Mouse (Mus musculus) stomach, embryonic 16.5 days (tissue): ENCODE measurements around the gene Klf13. TPM values are rescaled to one million over a fixed set of nuclear protein-coding genes. Genes with fewer than 3 reads are reported as not detected.

Experiments used
- ATAC-seq: fragments of 200-750 bp; cut with Nextera tagmentation; 2 replicates; pipeline ENCODE4 v1.8.0; 2017; ENCODE audit warnings: moderate number of reproducible peaks, moderate TSS enrichment; ENCODE audit not compliant: insufficient read depth, low FRiP score
- H3K27ac ChIP-seq: fragments of 300-500 bp; sonication (generic); 2 replicates; pipeline ENCODE4 v1.5.1; 2014; ENCODE audit warnings: low read length
- H3K27me3 ChIP-seq: fragments of 300-500 bp; sonication (generic); 2 replicates; pipeline ENCODE4 v1.6.1; 2014; ENCODE audit warnings: low read length, control low read depth, mixed read lengths; ENCODE audit not compliant: control insufficient read depth, insufficient read depth
- H3K36me3 ChIP-seq: fragments of 300-500 bp; sonication (generic); 2 replicates; pipeline ENCODE4 v1.6.1; 2014; ENCODE audit warnings: low read length; ENCODE audit not compliant: control insufficient read depth, insufficient read depth
- H3K4me1 ChIP-seq: fragments of 300-500 bp; sonication (generic); 2 replicates; pipeline ENCODE4 v1.6.1; 2014; ENCODE audit warnings: low read length, control low read depth, mixed read lengths; ENCODE audit not compliant: control insufficient read depth, insufficient read depth
- H3K4me2 ChIP-seq: fragments of 300-500 bp; sonication (generic); 2 replicates; pipeline ENCODE4 v1.6.1; 2014; ENCODE audit warnings: low read depth, low read length, mixed read lengths
- H3K4me3 ChIP-seq: fragments of 300-500 bp; sonication (generic); replicated peaks from 2 replicates; pipeline ENCODE4 v1.5.1; 2014; ENCODE audit warnings: mild to moderate bottlenecking, low read length
- H3K9ac ChIP-seq: fragments of 300-500 bp; sonication (generic); 2 replicates; pipeline ENCODE4 v1.6.1; 2014; ENCODE audit warnings: low read length
- H3K9me3 ChIP-seq: fragments of 300-500 bp; sonication (generic); replicated peaks from 2 replicates; pipeline ENCODE4 v1.6.1; 2016; ENCODE audit warnings: low read length, control low read depth; ENCODE audit not compliant: control insufficient read depth
- WGBS: fragments of 180-500 bp; shearing (Covaris S2); extraction: QIAGEN DNeasy Blood & Tissue Kit; methylation state at CpG from one replicate; pipeline ENCODE4 v1.1.7; 2014; 5-methylcytosine and 5-hydroxymethylcytosine counted together
- polyA plus RNA-seq: library from polyadenylated mRNA; unstranded; fragments of >200 nt; fragmentation: Nextera tagmentation; extraction: Ambion mirVana; gene quantifications from 2 replicates; pipeline ENCODE4 v1.2.1, GENCODE M21; 2015

Klf13 gene
- polyA plus RNA-seq, 1 experiment from 2014 or later: 30.8 TPM

DNA sequence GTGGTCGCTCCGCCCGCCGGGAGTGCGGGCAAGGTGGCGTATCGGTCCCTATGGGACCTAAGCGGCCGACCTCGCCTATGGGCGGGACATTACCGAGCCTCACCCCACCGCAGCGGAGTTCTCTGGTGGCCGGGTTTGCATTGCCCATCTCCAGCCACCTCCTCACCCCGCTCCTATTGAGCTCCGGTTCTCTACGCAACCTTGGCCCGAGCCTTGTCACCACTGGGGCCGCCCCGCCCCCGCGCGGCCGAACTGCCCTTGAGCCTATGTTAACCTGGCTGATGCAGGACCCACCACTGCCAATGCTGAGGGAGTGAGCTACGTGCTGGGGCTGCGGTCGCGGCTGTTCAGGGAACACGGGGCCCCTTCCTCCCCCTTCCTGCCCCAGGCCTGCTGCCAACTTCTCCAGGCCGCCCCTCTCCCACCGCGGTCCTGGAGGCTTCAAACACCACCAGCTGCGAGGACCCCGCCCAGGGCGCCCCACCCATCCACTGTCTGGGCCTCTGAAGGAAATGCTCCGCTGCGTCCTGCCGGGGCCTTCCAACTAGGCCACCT, 759 bp upstream of the Klf13 start:
- under 1% methylated on average over 39 of the region's 39 CpGs for WGBS
- Histone ChIP-seq H3K27ac (peak overlapping the region; percentile 99), H3K27me3 (no peaks in the 10 kb centered on the region), H3K4me3 (peak overlapping the region; percentile 78), H3K36me3 (no peaks in the 10 kb centered on the region), H3K9me3 (no peaks in the 10 kb centered on the region), H3K4me1 (peaks cover 16% of the 10 kb centered on the region), H3K4me2 (peak overlapping the region; percentile 85), H3K9ac (peak overlapping the region; percentile 92)
- peak; percentile 59 for ATAC-seq

DNA sequence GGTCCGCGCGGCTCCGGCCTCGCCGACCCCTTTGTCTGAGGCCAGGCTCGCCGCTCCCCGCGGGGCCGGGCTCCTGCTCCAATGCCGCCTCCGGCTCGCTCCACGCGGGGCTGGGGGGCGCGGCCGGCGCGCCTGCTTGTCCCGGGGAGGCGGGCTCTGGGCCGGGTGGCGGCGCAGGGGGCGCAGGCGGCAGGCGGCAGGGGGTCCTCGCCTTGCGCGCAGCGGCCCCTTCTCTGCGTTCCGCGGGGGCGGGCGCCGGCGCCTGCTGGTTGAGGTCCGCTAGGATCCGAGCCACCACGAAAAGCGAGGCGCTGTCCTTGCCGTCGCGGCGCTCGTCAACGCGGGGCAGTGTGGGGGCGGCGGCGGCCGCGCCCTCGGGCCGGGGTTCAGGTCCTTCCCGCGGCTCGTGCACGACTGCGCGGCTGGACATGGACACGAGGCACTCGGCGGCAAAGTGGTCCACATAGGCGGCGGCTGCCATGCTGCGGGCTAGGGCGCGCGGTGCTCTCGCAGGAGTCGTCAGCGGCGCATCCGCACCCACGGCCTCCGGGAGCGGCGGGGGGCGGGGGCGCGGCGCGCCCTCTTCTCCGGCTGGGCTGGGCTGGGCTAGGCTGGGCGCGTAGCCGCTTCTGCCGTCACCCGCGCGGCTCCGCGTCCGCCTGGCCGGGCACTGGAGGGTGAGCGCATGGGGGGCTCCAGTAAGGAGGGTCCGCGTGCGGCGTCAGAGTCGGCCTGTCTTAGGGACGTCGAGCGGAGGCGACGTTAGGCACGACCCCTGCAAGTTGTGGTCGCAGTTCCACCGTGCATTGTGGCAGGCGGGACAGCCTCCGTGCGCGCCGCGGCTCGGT, 425 bp downstream of the Klf13 start:
- H3K4me2 ChIP-seq: peak overlapping the region; percentile 93
- peak overlapping the region; percentile 96 for H3K9ac ChIP-seq
- H3K36me3 ChIP-seq: no peaks in the 10 kb centered on the region
- H3K27me3 ChIP-seq: no peaks in the 10 kb centered on the region
- H3K9me3 ChIP-seq: no peaks in the 10 kb centered on the region
- peak; percentile 58 for ATAC-seq
- H3K27ac ChIP-seq: peak overlapping the region; percentile 98
- H3K4me1 ChIP-seq: peaks cover 16% of the 10 kb centered on the region
- peak overlapping the region; percentile 78 for H3K4me3 ChIP-seq
- WGBS: under 1% methylated on average over 114 of the region's 121 CpGs

- H3K27ac ChIP-seq: peak overlapping the region; percentile 98
- H3K9ac ChIP-seq: peak overlapping the region; percentile 96
- H3K9me3 ChIP-seq: no peaks in the 10 kb centered on the region
- H3K4me3 ChIP-seq: peak overlapping the region; percentile 78
- peak overlapping the region; percentile 93 for H3K4me2 ChIP-seq
- WGBS: under 1% methylated on average over 64 of the region's 88 CpGs
- peaks cover 16% of the 10 kb centered on the region for H3K4me1 ChIP-seq
- ATAC-seq: peak; percentile 49
- no peaks in the 10 kb centered on the region for H3K27me3 ChIP-seq
- H3K36me3 ChIP-seq: no peaks in the 10 kb centered on the region
Measured at GRCm38 (mm10) chr7:63937236-63938065, 1.3 kb downstream of the Klf13 start.

DNA sequence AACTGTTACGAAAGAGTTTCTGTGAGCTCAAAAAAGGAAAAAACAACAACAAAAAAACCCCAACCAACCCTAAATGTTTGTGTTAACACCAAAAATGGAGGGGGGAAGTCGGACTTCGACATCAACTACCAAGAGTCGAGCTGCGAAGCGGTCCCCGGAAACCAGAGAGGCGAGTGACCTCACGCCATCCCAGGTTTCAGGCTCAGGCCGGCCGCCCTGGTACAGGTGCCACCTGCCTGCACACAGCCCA, 1.8 kb downstream of the Klf13 start:
- H3K4me3 ChIP-seq: peak overlapping the region; percentile 78
- peaks cover 16% of the 10 kb centered on the region for H3K4me1 ChIP-seq
- no peaks in the 10 kb centered on the region for H3K9me3 ChIP-seq
- H3K4me2 ChIP-seq: peak overlapping the region; percentile 93
- H3K36me3 ChIP-seq: no peaks in the 10 kb centered on the region
- under 1% methylated on average over 11 of the region's 11 CpGs for WGBS
- H3K27me3 ChIP-seq: no peaks in the 10 kb centered on the region
- no peak for ATAC-seq
- H3K9ac ChIP-seq: peak overlapping the region; percentile 96
- H3K27ac ChIP-seq: peak overlapping the region; percentile 98

- ATAC-seq: no peak
- no peaks in the 10 kb centered on the region for H3K9me3 ChIP-seq
- peak overlapping the region; percentile 98 for H3K27ac ChIP-seq
- under 1% methylated on average over 34 of the region's 34 CpGs for WGBS
- peaks cover 16% of the 10 kb centered on the region for H3K4me1 ChIP-seq
- no peaks in the 10 kb centered on the region for H3K36me3 ChIP-seq
- H3K4me3 ChIP-seq: peak overlapping the region; percentile 78
- H3K4me2 ChIP-seq: peak overlapping the region; percentile 93
- H3K9ac ChIP-seq: peak overlapping the region; percentile 96
- no peaks in the 10 kb centered on the region for H3K27me3 ChIP-seq
Measured at GRCm38 (mm10) chr7:63936188-63936985, 2.3 kb downstream of the Klf13 start.

GRCm38 (mm10) chr7:63935809-63936187, 2.9 kb downstream of the Klf13 start:
- no peaks in the 10 kb centered on the region for H3K9me3 ChIP-seq
- WGBS: 28% methylated on average over 8 of the region's 8 CpGs
- H3K36me3 ChIP-seq: no peaks in the 10 kb centered on the region
- peak overlapping the region; percentile 93 for H3K4me2 ChIP-seq
- peak overlapping the region; percentile 98; the same call in 1 of the 2 replicates for H3K27ac ChIP-seq
- peaks cover 16% of the 10 kb centered on the region for H3K4me1 ChIP-seq
- no peak for ATAC-seq
- H3K27me3 ChIP-seq: no peaks in the 10 kb centered on the region
- H3K9ac ChIP-seq: peak overlapping the region; percentile 96
- H3K4me3 ChIP-seq: peak overlapping the region; percentile 78

DNA sequence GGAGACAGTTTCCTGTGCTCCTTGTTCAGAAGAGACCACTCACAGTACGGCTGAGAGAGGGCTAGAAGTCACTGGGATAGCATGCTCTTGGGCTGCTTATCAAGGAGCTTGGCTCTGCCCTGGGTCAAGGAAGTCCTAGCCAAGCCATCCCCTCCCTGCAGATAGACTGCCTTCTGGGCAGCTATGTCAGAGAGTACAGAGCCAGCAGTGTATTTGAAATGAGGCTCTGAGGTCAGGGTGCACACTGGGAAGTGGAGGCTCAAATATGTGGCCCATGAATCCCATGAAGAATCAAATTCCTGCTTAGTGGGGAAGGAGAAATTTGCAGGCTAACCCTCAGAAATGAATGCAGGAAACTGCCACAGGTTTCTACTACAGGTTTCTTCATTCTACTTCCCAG, 4.2 kb downstream of the Klf13 start:
- ATAC-seq: no peak
- no peak overlapping the region for H3K27ac ChIP-seq
- peaks cover 9% of the 10 kb centered on the region for H3K4me1 ChIP-seq
- 50% methylated on average over 1 of the region's 1 CpGs for WGBS
- H3K36me3 ChIP-seq: no peaks in the 10 kb centered on the region
- H3K9ac ChIP-seq: no peak overlapping the region; the same call in 1 of the 2 replicates
- H3K4me2 ChIP-seq: no peak overlapping the region
- H3K9me3 ChIP-seq: no peaks in the 10 kb centered on the region
- H3K4me3 ChIP-seq: no peak overlapping the region
- no peaks in the 10 kb centered on the region for H3K27me3 ChIP-seq

- Histone ChIP-seq H3K4me3 (no peak overlapping the region), H3K9me3 (no peaks in the 10 kb centered on the region), H3K36me3 (no peaks in the 10 kb centered on the region), H3K27ac (no peak overlapping the region), H3K27me3 (no peaks in the 10 kb centered on the region), H3K4me2 (no peak overlapping the region), H3K4me1 (peaks cover 9% of the 10 kb centered on the region), H3K9ac (no peak overlapping the region)
- 88% methylated on average over 6 of the region's 6 CpGs for WGBS
- ATAC-seq: no peak
Measured at GRCm38 (mm10) chr7:63933905-63934304, 4.8 kb downstream of the Klf13 start.
